Mouse (Mus musculus): ENCODE measurements around the gene Foxl2. TPM values are rescaled to one million over a fixed set of nuclear protein-coding genes. Genes with fewer than 3 reads are reported as not detected.

The Foxl2 gene
- polyA plus RNA-seq (2016; fragmentation: Nextera tagmentation; extraction: Ambion mirVana) = 3.5 and 4.1 TPM in 2 replicates

DNA sequence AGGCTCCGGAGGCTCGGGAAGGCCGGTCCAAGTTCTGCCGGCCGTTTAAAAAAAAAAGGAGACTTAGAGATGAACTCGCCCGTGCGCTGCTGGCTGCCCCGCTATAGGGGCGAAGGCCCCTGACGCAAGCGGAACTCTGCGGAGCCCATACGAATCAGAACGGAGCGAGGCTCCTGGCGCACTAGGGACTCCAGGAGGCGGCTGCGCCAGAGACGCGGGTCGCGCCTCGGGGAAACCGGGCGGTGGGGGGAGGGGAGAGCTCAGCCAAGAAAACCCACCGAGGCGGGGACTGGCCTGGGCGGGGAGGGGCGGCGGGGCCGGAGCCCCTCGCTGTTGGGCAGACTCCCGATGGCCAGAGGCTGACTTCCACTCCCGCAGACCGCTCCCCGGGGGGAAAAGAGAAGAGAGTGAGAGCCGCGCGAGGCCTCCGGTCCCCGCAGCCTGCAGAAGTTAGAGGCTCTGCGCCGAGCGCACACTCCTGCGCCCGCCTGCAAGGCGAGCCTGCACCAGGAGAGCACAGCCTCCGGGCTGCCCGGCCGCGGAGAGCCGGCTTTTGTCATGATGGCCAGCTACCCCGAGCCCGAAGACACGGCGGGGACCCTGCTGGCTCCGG lies at the start of gene Foxl2:
Foxl2 (plus strand) TSS at position 186 of the 613 bp plus-strand sequence.
- H3K4me1 ChIP-seq = peaks cover 41% of the 10 kb centered on the region
- H3K27me3 ChIP-seq (ENCODE audit: low read depth, poor library complexity, severe bottlenecking) = peaks cover 100% of the 10 kb centered on the region
- H3K4me3 ChIP-seq = peak within 1 kb of the TSS; percentile 64
- no peak for DNase-seq (ENCODE audit: low spot score)
- WGBS = under 1% methylated on average over 57 of the region's 58 CpGs
- H3K9me3 ChIP-seq (replicated peaks) = no peaks in the 10 kb centered on the region
- peak within 1 kb of the TSS; percentile 79 for H3K27ac ChIP-seq (replicated peaks)
- no peaks in the 10 kb centered on the region for H3K36me3 ChIP-seq

- Histone ChIP-seq H3K36me3 (no peaks in the 10 kb centered on the region), H3K27ac (replicated peaks) (no peak overlapping the region), H3K4me3 (no peak overlapping the region), H3K27me3 (ENCODE audit: low read depth, poor library complexity, severe bottlenecking) (no peaks in the 10 kb centered on the region), H3K4me1 (peaks cover 10% of the 10 kb centered on the region), H3K9me3 (replicated peaks) (no peaks in the 10 kb centered on the region)
- no peak for DNase-seq (ENCODE audit: low spot score)
- WGBS = 89% methylated on average over 5 of the region's 5 CpGs
Measured at GRCm38 (mm10) chr9:98920629-98921523, 34.2 kb upstream of the Foxl2 start.

DNA sequence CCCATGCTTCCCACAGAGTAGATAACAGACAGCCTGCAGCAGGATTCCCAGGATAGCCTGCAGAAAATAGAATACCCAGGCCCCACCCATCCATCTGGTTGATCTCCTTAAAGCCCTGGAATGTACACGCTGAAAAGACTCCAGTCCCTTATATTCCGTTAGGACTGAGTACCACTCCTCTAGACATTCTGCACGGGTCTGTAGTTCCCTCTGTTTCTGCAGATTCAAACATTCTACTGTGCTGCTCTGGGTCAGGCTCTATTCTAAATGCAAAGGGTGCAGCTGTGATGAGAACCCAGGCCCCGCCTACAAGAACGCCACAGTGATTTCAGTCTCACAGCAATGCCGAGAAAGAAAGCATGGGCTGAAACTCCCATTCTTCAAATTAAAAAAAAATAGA lies 32.0 kb upstream of the Foxl2 start:
- Histone ChIP-seq H3K27me3 (ENCODE audit: low read depth, poor library complexity, severe bottlenecking) (no peaks in the 10 kb centered on the region), H3K36me3 (no peaks in the 10 kb centered on the region), H3K4me1 (peaks cover 10% of the 10 kb centered on the region), H3K9me3 (replicated peaks) (no peaks in the 10 kb centered on the region), H3K27ac (replicated peaks) (no peak overlapping the region), H3K4me3 (no peak overlapping the region)
- 24% methylated on average over 6 of the region's 6 CpGs for WGBS
- no peak for DNase-seq (ENCODE audit: low spot score)

- Histone ChIP-seq H3K27ac (replicated peaks) (no peak overlapping the region), H3K4me1 (peaks cover 10% of the 10 kb centered on the region), H3K36me3 (no peaks in the 10 kb centered on the region), H3K4me3 (no peak overlapping the region), H3K9me3 (replicated peaks) (no peaks in the 10 kb centered on the region), H3K27me3 (ENCODE audit: low read depth, poor library complexity, severe bottlenecking) (no peaks in the 10 kb centered on the region; the same call in 1 of the 2 replicates)
- DNase-seq (ENCODE audit: low spot score) = no peak
- WGBS = 69% methylated on average over 6 of the region's 6 CpGs
Measured at GRCm38 (mm10) chr9:98924183-98924582, 30.9 kb upstream of the Foxl2 start.

DNA sequence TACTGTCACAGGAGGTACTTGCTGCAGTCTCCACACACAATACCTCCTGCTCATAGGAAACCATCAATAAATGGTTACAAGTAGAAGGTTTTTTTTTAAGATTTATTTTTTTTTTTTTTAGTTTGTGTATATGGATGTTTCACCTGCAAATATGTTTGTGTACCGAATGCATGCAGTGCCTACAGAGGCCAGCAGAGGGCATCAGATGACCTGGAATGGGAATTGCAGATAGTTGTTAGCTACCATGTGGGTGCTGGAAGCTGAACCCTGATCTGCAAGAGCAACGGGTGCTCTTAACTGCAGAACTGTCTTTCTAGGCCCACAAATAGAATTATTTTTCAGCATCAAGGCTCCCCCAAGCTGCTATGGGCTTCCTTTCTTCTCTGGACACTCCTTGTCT lies 25.6 kb upstream of the Foxl2 start:
- Histone ChIP-seq H3K4me3 (no peak overlapping the region), H3K27me3 (ENCODE audit: low read depth, poor library complexity, severe bottlenecking) (peaks cover 42% of the 10 kb centered on the region), H3K9me3 (replicated peaks) (peaks cover 6% of the 10 kb centered on the region; the same call in 1 of the 2 replicates), H3K36me3 (no peaks in the 10 kb centered on the region), H3K27ac (replicated peaks) (no peak overlapping the region), H3K4me1 (peaks cover 23% of the 10 kb centered on the region)
- no peak for DNase-seq (ENCODE audit: low spot score)
- WGBS = 93% methylated on average over 2 of the region's 2 CpGs

GRCm38 (mm10) chr9:98932931-98933330 lies 22.2 kb upstream of the Foxl2 start:
- peak; percentile 28 for DNase-seq (ENCODE audit: low spot score)
- Histone ChIP-seq H3K4me1 (peaks cover 33% of the 10 kb centered on the region), H3K36me3 (no peaks in the 10 kb centered on the region), H3K27ac (replicated peaks) (no peak overlapping the region; the same call in 1 of the 2 replicates), H3K9me3 (replicated peaks) (peaks cover 6% of the 10 kb centered on the region; the same call in 1 of the 2 replicates), H3K4me3 (no peak overlapping the region), H3K27me3 (ENCODE audit: low read depth, poor library complexity, severe bottlenecking) (peaks cover 76% of the 10 kb centered on the region)
- 5% methylated on average over 6 of the region's 6 CpGs for WGBS

GRCm38 (mm10) chr9:98935190-98935909 lies 19.7 kb upstream of the Foxl2 start:
- Histone ChIP-seq H3K4me1 (peaks cover 33% of the 10 kb centered on the region), H3K36me3 (no peaks in the 10 kb centered on the region), H3K27me3 (ENCODE audit: low read depth, poor library complexity, severe bottlenecking) (peaks cover 76% of the 10 kb centered on the region), H3K27ac (replicated peaks) (no peak overlapping the region), H3K4me3 (no peak overlapping the region), H3K9me3 (replicated peaks) (no peaks in the 10 kb centered on the region)
- DNase-seq (ENCODE audit: low spot score) = no peak
- 12% methylated on average over 16 of the region's 16 CpGs for WGBS

- H3K9me3 ChIP-seq (replicated peaks) = no peaks in the 10 kb centered on the region
- H3K4me1 ChIP-seq = peaks cover 15% of the 10 kb centered on the region
- no peaks in the 10 kb centered on the region for H3K36me3 ChIP-seq
- DNase-seq (ENCODE audit: low spot score) = peak; percentile 41
- WGBS = 24% methylated on average over 2 of the region's 2 CpGs
- H3K4me3 ChIP-seq = no peak overlapping the region
- H3K27me3 ChIP-seq (ENCODE audit: low read depth, poor library complexity, severe bottlenecking) = peaks cover 67% of the 10 kb centered on the region
- H3K27ac ChIP-seq (replicated peaks) = no peak overlapping the region
Measured at GRCm38 (mm10) chr9:98939290-98939689, 15.8 kb upstream of the Foxl2 start.

DNA sequence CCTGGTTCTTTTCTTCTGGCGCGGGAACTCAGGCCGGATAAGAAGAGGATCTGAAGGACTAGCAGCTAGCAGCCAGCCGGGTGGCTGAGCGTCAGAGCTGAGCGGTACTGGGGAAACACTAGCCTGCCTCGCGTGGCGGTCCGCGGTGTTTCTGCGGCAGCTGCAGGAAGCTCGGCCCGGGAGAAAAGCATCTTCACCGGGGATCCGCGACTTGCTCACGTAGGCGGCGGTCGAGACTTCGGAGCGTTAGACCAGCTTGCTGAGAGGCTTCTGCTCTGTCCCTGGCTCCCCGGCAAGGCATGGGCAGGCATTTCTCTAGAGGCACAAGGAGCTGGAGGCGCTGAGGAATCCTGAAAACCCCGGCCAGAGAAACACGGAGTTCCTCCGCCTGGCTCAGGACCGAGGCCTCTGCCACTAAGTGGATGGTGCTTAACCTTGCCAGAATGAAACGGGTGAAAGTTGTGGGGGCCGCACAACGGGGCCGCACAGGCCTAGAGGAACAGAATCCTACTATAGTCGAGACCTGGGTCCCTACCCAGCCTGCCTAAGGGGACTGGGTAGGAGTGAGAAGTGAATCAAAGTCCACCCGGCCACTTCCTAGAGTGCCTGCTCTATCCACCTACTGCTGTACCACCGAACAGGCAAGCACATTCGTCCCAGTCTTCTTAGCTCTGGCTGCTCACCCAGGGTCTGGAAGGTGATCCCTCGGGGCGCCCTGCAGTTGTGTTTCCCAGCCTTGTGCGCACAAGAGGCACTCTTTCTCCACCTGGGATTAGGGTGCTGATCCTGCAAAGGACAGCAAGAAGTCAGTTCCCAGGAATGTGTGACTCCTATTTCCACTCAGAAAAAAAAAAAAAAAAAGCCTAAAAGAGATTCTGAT lies 2.7 kb upstream of the Foxl2 start:
- DNase-seq (ENCODE audit: low spot score) = peak; percentile 60
- peak overlapping the region; percentile 45 for H3K4me3 ChIP-seq

DNA sequence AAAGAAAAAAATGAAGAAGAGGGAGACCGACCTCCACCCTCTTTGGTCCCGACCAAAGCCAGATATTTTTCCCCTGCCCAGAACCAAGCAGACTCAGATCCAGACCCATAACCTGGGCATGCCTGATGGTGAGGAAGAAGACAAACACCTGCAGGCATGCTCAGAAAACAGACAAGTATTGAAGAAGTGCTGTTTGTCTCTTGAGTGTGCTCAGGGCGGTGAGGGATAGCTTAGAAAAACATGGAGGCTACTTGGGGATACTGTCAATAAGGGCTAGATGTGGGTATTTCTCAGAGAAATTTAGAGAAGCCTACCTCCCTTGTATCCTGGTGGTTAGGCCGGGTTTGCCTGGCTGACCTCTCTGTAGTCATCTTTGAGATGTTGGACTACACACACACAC lies 1.8 kb upstream of the Foxl2 start:
- no peaks in the 10 kb centered on the region for H3K36me3 ChIP-seq
- H3K4me1 ChIP-seq = peaks cover 41% of the 10 kb centered on the region
- peaks cover 96% of the 10 kb centered on the region for H3K27me3 ChIP-seq (ENCODE audit: low read depth, poor library complexity, severe bottlenecking)
- peak; percentile 21 for DNase-seq (ENCODE audit: low spot score)
- peak overlapping the region; percentile 64 for H3K4me3 ChIP-seq
- 3% methylated on average over 4 of the region's 4 CpGs for WGBS
- no peaks in the 10 kb centered on the region for H3K9me3 ChIP-seq (replicated peaks)
- H3K27ac ChIP-seq (replicated peaks) = no peak overlapping the region

More for the DNA sequence above, 2.7 kb upstream of the Foxl2 start:
- Histone ChIP-seq H3K27me3 (ENCODE audit: low read depth, poor library complexity, severe bottlenecking) (peaks cover 89% of the 10 kb centered on the region), H3K4me1 (peaks cover 41% of the 10 kb centered on the region), H3K27ac (replicated peaks) (peak overlapping the region; percentile 49; the same call in 1 of the 2 replicates), H3K9me3 (replicated peaks) (no peaks in the 10 kb centered on the region), H3K36me3 (no peaks in the 10 kb centered on the region)
- under 1% methylated on average over 38 of the region's 40 CpGs for WGBS

DNA sequence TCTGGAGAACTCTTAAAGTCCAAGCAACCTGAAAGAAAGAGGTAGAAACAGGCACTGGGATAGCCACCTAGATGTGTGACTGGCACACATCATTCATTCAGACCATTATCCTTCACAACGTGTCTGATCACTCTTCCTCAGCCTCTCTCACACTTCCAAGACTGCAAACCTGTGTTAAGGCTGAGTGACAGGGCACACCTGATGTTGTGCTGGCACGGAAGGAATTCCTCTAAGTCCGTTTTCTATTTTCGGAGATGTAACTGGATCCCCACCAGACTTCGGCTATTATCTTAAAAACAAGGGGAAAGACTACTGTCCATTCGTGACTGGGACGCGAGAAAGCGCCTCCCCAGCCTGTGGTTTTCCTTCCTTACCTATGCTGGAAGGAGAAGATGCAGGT lies 1.3 kb upstream of the Foxl2 start:
- WGBS = 3% methylated on average over 9 of the region's 9 CpGs
- peak overlapping the region; percentile 64 for H3K4me3 ChIP-seq
- H3K36me3 ChIP-seq = no peaks in the 10 kb centered on the region
- H3K4me1 ChIP-seq = peaks cover 41% of the 10 kb centered on the region
- no peaks in the 10 kb centered on the region for H3K9me3 ChIP-seq (replicated peaks)
- no peak overlapping the region for H3K27ac ChIP-seq (replicated peaks)
- DNase-seq (ENCODE audit: low spot score) = peak; percentile 26
- H3K27me3 ChIP-seq (ENCODE audit: low read depth, poor library complexity, severe bottlenecking) = peaks cover 98% of the 10 kb centered on the region
